Mouse (Mus musculus): ENCODE measurements around the gene Agk. TPM values are rescaled to one million over a fixed set of nuclear protein-coding genes. Genes with fewer than 3 reads are reported as not detected.

The Agk gene
- polyA plus RNA-seq, 1 experiment from 2014 or later, result 59.4 TPM

DNA sequence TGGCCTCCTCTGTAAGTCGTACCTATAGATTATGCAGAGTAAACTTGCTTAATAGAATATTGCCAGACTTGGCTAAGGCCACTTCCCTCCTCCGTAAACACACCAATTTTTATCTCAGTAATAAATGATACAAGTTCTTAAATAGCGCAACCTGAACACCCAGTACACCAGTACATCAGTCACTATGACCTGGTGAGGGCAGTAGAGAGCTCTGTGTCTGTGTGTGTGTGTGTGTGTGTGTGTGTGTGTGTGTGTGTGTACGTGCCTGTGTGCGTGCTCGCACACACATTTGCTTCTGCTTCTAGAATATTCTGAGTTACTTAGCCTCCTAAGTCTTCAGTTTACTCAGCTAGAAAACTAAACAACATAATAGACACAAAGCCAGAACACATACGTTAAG lies 28.4 kb downstream of the Agk start:
- peaks cover 17% of the 10 kb centered on the region; the same call in 1 of the 2 replicates for H3K36me3 ChIP-seq
- no peak overlapping the region for H3K4me3 ChIP-seq
- H3K27ac ChIP-seq (replicated peaks), result no peak overlapping the region
- H3K27me3 ChIP-seq, result no peaks in the 10 kb centered on the region
- no peak for ATAC-seq (replicated peaks)
- H3K4me2 ChIP-seq (replicated peaks), result no peak overlapping the region
- no peaks in the 10 kb centered on the region for H3K9me3 ChIP-seq
- H3K9ac ChIP-seq (replicated peaks), result no peak overlapping the region
- no peaks in the 10 kb centered on the region for H3K4me1 ChIP-seq
- 90% methylated on average over 7 of the region's 7 CpGs for whole genome bisulfite sequencing

- Histone ChIP-seq H3K27me3 (no peaks in the 10 kb centered on the region), H3K36me3 (peaks cover 5% of the 10 kb centered on the region), H3K9ac (replicated peaks) (no peak overlapping the region), H3K4me1 (no peaks in the 10 kb centered on the region), H3K9me3 (no peaks in the 10 kb centered on the region), H3K4me2 (replicated peaks) (no peak overlapping the region), H3K27ac (replicated peaks) (no peak overlapping the region), H3K4me3 (no peak overlapping the region)
- 88% methylated on average over 6 of the region's 6 CpGs for WGBS
- ATAC-seq (replicated peaks), result no peak
These were observed 46.1 kb downstream of the Agk start for GRCm38 (mm10) chr6:40371031-40371430.

- no peaks in the 10 kb centered on the region for H3K27me3 ChIP-seq
- no peak overlapping the region for H3K4me3 ChIP-seq
- no peak overlapping the region for H3K27ac ChIP-seq (replicated peaks)
These were observed 55.2 kb downstream of the Agk start for GRCm38 (mm10) chr6:40380181-40380580.

DNA sequence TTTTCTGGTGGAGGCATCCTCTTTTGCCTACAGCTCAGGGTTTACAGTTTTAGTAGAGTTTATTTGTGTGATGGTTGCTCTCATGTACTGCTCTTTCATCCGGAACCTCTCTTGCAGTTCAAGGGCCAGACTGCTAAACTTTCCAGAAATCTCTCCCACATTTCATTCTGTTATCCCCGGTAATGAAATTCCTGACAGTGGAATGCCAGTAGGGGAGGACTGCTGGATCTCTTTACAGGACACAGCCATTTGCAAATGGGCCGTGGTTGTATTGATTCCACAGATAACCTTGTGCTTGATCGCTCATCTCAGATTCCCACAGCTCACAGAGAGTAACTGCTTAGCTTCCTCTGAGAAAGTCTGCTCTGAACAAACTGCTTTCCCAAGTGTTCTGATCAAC lies 56.9 kb downstream of the Agk start:
- Histone ChIP-seq H3K27ac (replicated peaks) (no peak overlapping the region), H3K36me3 (peaks cover 21% of the 10 kb centered on the region), H3K9ac (replicated peaks) (no peak overlapping the region), H3K27me3 (no peaks in the 10 kb centered on the region), H3K4me1 (no peaks in the 10 kb centered on the region), H3K4me3 (no peak overlapping the region), H3K4me2 (replicated peaks) (no peak overlapping the region), H3K9me3 (no peaks in the 10 kb centered on the region)
- no peak for ATAC-seq (replicated peaks)
- 92% methylated on average over 4 of the region's 4 CpGs for WGBS

More at GRCm38 (mm10) chr6:40380181-40380580, 55.2 kb downstream of the Agk start:
- ATAC-seq (replicated peaks), result no peak
- Histone ChIP-seq H3K36me3 (peaks cover 22% of the 10 kb centered on the region), H3K9ac (replicated peaks) (no peak overlapping the region), H3K4me1 (no peaks in the 10 kb centered on the region), H3K9me3 (no peaks in the 10 kb centered on the region), H3K4me2 (replicated peaks) (no peak overlapping the region)
- WGBS, result 82% methylated on average over 3 of the region's 3 CpGs

DNA sequence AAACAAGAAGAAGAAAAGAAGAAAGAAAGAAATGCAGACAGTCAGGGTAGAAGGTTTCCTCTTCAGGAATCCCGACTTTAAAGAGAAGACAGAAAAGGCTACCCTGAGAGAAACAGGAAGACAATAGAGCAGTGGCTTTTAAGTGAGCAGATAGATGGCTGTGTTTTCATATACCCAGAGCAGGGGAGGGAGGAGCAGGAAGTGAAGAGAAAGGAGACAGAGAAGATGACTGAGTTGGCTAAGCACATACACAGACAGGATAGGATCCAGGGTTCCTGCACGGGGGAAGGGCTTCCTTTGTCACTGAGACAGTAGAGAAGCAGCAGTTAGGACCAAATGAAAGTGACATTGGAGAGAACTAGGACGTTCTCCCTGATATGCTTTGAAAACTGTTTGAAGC lies 60.7 kb downstream of the Agk start:
- H3K27ac ChIP-seq (replicated peaks), result no peak overlapping the region
- no peak overlapping the region for H3K9ac ChIP-seq (replicated peaks)
- H3K4me1 ChIP-seq, result no peaks in the 10 kb centered on the region
- no peaks in the 10 kb centered on the region for H3K27me3 ChIP-seq
- no peaks in the 10 kb centered on the region for H3K9me3 ChIP-seq
- H3K36me3 ChIP-seq, result peaks cover 14% of the 10 kb centered on the region
- ATAC-seq (replicated peaks), result no peak
- H3K4me2 ChIP-seq (replicated peaks), result no peak overlapping the region
- whole genome bisulfite sequencing, result 60% methylated on average over 3 of the region's 3 CpGs
- H3K4me3 ChIP-seq, result no peak overlapping the region

DNA sequence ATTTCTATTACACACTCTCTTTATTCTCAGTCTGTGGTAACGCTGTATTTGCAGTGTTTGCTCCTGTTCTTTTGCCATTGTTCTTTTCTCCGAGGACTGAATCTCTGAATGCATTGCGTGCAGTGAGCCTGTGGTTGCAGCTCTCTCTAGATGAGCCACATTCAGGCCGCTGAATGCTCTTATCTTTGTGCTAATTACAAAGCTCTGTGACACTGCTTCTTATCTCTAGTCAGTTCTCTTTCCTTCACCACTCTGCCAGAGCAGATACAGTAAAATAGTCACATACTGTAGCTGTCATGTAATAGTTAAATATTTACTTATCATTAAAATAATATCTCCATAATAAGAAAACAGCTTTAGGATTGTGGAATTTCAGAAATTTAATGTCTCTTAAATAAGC lies 63.7 kb downstream of the Agk start:
- Histone ChIP-seq H3K9ac (replicated peaks) (no peak overlapping the region), H3K4me1 (0 out of 2 replicates have a peak, but pooled peaks cover 4% of the 10 kb centered on the region), H3K27ac (replicated peaks) (no peak overlapping the region), H3K27me3 (no peaks in the 10 kb centered on the region), H3K36me3 (0 out of 2 replicates have a peak, but pooled peaks cover 3% of the 10 kb centered on the region), H3K4me2 (replicated peaks) (no peak overlapping the region), H3K4me3 (no peak overlapping the region), H3K9me3 (no peaks in the 10 kb centered on the region)
- ATAC-seq (replicated peaks), result no peak
- 76% methylated on average over 4 of the region's 4 CpGs for WGBS

DNA sequence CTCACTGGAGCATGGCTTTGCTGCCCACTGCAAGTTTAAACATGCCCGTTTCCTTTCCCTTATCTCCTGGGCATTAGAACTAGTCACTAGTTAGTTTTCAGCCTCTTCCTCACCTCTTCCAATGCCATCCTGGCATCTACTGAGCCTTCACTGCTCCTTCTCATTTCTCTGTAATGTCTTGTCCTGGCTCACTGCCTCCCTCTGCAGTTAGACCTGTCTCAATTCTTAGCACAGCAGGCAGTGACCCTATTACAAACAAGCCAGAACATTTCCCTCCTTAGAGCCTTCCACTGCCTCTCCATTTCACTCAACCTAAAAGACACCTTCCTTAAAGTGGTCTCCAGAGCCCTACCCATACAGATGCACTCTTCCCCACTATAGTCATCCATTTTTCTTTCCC lies 66.0 kb downstream of the Agk start:
- Histone ChIP-seq H3K9me3 (no peaks in the 10 kb centered on the region), H3K4me1 (0 out of 2 replicates have a peak, but pooled peaks cover 4% of the 10 kb centered on the region), H3K36me3 (peaks cover 5% of the 10 kb centered on the region; the same call in 1 of the 2 replicates), H3K9ac (replicated peaks) (no peak overlapping the region), H3K27me3 (no peaks in the 10 kb centered on the region), H3K4me2 (replicated peaks) (no peak overlapping the region), H3K4me3 (no peak overlapping the region), H3K27ac (replicated peaks) (no peak overlapping the region)
- WGBS, result 90% methylated on average over 1 of the region's 1 CpGs
- ATAC-seq (replicated peaks), result no peak

DNA sequence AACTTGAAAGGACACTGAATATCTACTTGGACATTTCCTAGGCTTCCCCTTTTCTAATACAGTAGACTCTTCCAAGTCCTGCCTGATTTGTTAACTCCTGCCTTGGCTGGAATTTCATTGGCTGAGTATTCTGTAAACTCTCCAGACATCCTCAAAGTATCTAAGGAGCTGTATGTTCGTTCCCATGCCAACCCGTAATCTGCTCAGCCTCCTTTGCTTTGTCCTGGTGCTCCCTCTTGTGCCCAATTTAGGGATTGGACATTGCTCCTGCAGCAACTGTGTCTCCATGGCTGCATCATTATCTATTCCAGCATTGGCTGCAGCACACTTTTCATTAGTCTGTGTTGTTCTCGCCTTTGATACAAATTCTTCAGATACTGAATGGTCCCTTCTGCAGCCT lies 68.2 kb downstream of the Agk start:
- H3K4me2 ChIP-seq (replicated peaks), result no peak overlapping the region
- no peak overlapping the region for H3K9ac ChIP-seq (replicated peaks)
- peak; percentile 98 for ATAC-seq (replicated peaks)
- no peaks in the 10 kb centered on the region for H3K27me3 ChIP-seq
- H3K9me3 ChIP-seq, result no peaks in the 10 kb centered on the region
- H3K4me3 ChIP-seq, result no peak overlapping the region
- peak overlapping the region; percentile 52 for H3K27ac ChIP-seq (replicated peaks)
- WGBS, result 2% methylated on average over 3 of the region's 3 CpGs
- H3K4me1 ChIP-seq, result 0 out of 2 replicates have a peak, but pooled peaks cover 4% of the 10 kb centered on the region
- H3K36me3 ChIP-seq, result peaks cover 13% of the 10 kb centered on the region; the same call in 1 of the 2 replicates

- H3K4me1 ChIP-seq, result no peaks in the 10 kb centered on the region
- no peak for ATAC-seq (replicated peaks)
- H3K9ac ChIP-seq (replicated peaks), result no peak overlapping the region
- no peaks in the 10 kb centered on the region for H3K27me3 ChIP-seq
- no peak overlapping the region for H3K27ac ChIP-seq (replicated peaks)
- H3K9me3 ChIP-seq, result no peaks in the 10 kb centered on the region
- H3K36me3 ChIP-seq, result peaks cover 78% of the 10 kb centered on the region
- no peak overlapping the region for H3K4me2 ChIP-seq (replicated peaks)
- WGBS, result 95% methylated on average over 2 of the region's 2 CpGs
- H3K4me3 ChIP-seq, result no peak overlapping the region
These were observed 77.1 kb downstream of the Agk start for GRCm38 (mm10) chr6:40402031-40402430.

DNA sequence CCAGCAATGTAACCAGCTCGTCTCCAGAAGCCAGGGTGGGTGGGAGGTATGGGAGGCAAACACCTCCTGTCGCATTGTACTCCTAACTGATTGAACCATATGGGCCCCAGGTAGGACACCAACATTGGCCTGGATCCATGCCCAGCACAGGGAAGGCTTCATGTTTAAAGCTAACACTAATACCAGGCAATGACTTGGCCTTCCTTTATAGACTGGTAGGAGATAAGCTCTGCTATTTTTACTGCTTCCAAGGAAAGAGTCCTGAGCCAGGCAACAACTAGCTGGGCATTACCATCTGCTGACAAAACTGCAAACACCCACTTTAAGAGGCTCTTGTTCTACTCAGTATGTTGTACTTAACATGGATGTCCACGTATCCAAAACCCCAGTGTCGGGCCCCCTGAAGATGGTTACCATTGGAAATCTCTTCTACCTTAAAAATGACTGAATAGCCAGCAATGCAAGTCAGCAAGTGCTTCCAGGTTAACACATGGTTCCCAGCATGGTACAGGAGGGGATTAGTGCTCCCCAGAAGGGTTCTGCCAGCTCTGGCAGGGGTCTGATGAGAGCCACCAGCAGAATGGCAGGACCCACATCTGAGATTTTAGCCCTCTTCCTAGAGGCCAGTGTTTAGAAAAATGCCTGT lies 78.8 kb downstream of the Agk start:
- no peaks in the 10 kb centered on the region for H3K27me3 ChIP-seq
- no peak overlapping the region for H3K9ac ChIP-seq (replicated peaks)
- 88% methylated on average over 4 of the region's 4 CpGs for WGBS
- H3K9me3 ChIP-seq, result no peaks in the 10 kb centered on the region
- H3K4me3 ChIP-seq, result no peak overlapping the region
- peaks cover 80% of the 10 kb centered on the region for H3K36me3 ChIP-seq
- H3K4me1 ChIP-seq, result no peaks in the 10 kb centered on the region
- no peak overlapping the region for H3K4me2 ChIP-seq (replicated peaks)
- no peak overlapping the region for H3K27ac ChIP-seq (replicated peaks)
- no peak for ATAC-seq (replicated peaks)

DNA sequence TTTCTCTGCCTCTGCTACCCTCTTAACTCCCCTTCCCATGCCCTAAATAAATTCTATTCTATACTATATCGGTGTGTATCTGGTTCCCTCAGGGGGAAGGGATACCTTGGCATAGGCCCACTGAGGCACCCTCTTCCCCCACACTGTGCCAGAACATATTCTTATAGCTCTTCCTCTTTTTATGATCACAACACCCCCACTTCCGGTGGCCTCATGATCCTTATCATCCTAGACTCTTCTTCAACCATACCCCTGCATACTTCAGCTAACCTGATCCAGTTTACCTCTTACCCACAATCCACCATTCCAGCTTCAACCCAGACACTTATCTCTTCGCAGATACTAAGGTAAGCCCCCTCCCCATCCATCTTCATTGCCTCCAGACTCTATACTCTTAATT lies 86.1 kb downstream of the Agk start:
- WGBS, result 100% methylated on average over 3 of the region's 3 CpGs
- no peak for ATAC-seq (replicated peaks)

GRCm38 (mm10) chr6:40413046-40413445 lies 88.1 kb downstream of the Agk start:
- WGBS, result 91% methylated on average over 5 of the region's 5 CpGs
- no peak overlapping the region for H3K27ac ChIP-seq (replicated peaks)

More for the DNA sequence above, 86.1 kb downstream of the Agk start:
- Histone ChIP-seq H3K4me3 (no peak overlapping the region), H3K4me1 (no peaks in the 10 kb centered on the region), H3K27ac (replicated peaks) (no peak overlapping the region), H3K4me2 (replicated peaks) (no peak overlapping the region), H3K9me3 (no peaks in the 10 kb centered on the region), H3K36me3 (peaks cover 35% of the 10 kb centered on the region), H3K27me3 (no peaks in the 10 kb centered on the region), H3K9ac (replicated peaks) (no peak overlapping the region)

DNA sequence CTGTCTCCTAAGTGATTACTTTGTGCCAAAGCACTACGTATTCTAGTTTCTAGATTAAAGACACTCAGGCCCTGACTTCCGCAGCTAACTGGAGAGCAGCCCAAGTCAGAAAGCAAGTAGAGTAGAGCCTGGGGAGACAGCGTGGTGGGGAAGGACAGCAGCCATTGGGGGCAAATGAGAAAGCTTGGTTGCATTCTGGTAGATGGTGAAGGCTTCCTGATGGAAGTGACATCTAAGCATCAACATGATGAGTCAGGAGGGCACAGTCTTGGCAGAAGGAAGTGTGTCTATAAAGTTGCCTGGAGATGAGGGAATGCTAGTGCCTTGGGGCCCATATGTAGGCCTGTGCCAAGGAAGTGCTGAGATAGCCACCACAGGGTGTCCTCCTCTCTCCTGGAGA lies 88.6 kb downstream of the Agk start:
- Histone ChIP-seq H3K4me2 (replicated peaks) (no peak overlapping the region), H3K4me3 (no peak overlapping the region), H3K9me3 (no peaks in the 10 kb centered on the region), H3K4me1 (no peaks in the 10 kb centered on the region), H3K9ac (replicated peaks) (no peak overlapping the region), H3K27ac (replicated peaks) (no peak overlapping the region), H3K27me3 (no peaks in the 10 kb centered on the region), H3K36me3 (peaks cover 21% of the 10 kb centered on the region)
- no peak for ATAC-seq (replicated peaks)
- WGBS, result 98% methylated on average over 3 of the region's 3 CpGs

More at GRCm38 (mm10) chr6:40413046-40413445, 88.1 kb downstream of the Agk start:
- no peak for ATAC-seq (replicated peaks)
- Histone ChIP-seq H3K4me1 (no peaks in the 10 kb centered on the region), H3K4me3 (no peak overlapping the region), H3K27me3 (no peaks in the 10 kb centered on the region), H3K4me2 (replicated peaks) (no peak overlapping the region), H3K36me3 (peaks cover 22% of the 10 kb centered on the region), H3K9ac (replicated peaks) (no peak overlapping the region), H3K9me3 (no peaks in the 10 kb centered on the region)
